Mouse (Mus musculus) embryo, embryonic 11.5 days (tissue): Measurements from ENCODE around the gene Crabp2.
A peak's percentile ranks its signal among the peaks of the same experiment; 100 is the strongest.

Experiments used
- DNase-seq: peaks from one replicate; pipeline ENCODE4 v3.0.0-alpha.2; 2012; ENCODE audit warnings: low read depth, low spot score

The Crabp2 gene

GRCm38 (mm10) chr3:87927452-87927851 lies 21.0 kb upstream of the Crabp2 start:
- no peak for DNase-seq

GRCm38 (mm10) chr3:87929341-87930077 lies 19.0 kb upstream of the Crabp2 start:
- DNase-seq, result no peak

GRCm38 (mm10) chr3:87930078-87930795 lies 18.2 kb upstream of the Crabp2 start, which contains the start of the genes Isg20l2 and Rrnad1:
Gene Isg20l2, plus strand, starts transcription at chr3:87930314.
Gene Rrnad1, minus strand, starts transcription at chr3:87930717.
- peak; percentile 94 for DNase-seq

- no peak for DNase-seq
Observed at GRCm38 (mm10) chr3:87934026-87934425, 14.4 kb upstream of the Crabp2 start.

- no peak for DNase-seq
Observed at GRCm38 (mm10) chr3:87934501-87934900, 14.0 kb upstream of the Crabp2 start.

GRCm38 (mm10) chr3:87935201-87935600 lies 13.3 kb upstream of the Crabp2 start:
- DNase-seq, result no peak

- DNase-seq, result peak; percentile 74
Observed at GRCm38 (mm10) chr3:87935776-87936175, 12.7 kb upstream of the Crabp2 start.

GRCm38 (mm10) chr3:87940611-87941010 lies 7.9 kb upstream of the Crabp2 start:
- DNase-seq, result no peak

- DNase-seq, result no peak
Observed at GRCm38 (mm10) chr3:87942471-87942870, 6.0 kb upstream of the Crabp2 start.

- DNase-seq, result no peak
Observed at GRCm38 (mm10) chr3:87943586-87943985, 4.9 kb upstream of the Crabp2 start.

- no peak for DNase-seq
Observed at GRCm38 (mm10) chr3:87944838-87945600, 3.4 kb upstream of the Crabp2 start.

GRCm38 (mm10) chr3:87945781-87946540 lies 2.5 kb upstream of the Crabp2 start:
- no peak for DNase-seq

GRCm38 (mm10) chr3:87946541-87946860 lies 2.0 kb upstream of the Crabp2 start:
- no peak for DNase-seq

- no peak for DNase-seq
Observed at GRCm38 (mm10) chr3:87947056-87947810, 1.2 kb upstream of the Crabp2 start.

GRCm38 (mm10) chr3:87947811-87948199 lies 661 bp upstream of the Crabp2 start:
- DNase-seq, result peak; percentile 70

- no peak for DNase-seq
Observed at GRCm38 (mm10) chr3:87949266-87949954, 944 bp downstream of the Crabp2 start.

GRCm38 (mm10) chr3:87949955-87950515 lies 1.6 kb downstream of the Crabp2 start:
- DNase-seq, result no peak

- no peak for DNase-seq
Observed at GRCm38 (mm10) chr3:87951946-87952345, 3.5 kb downstream of the Crabp2 start.

GRCm38 (mm10) chr3:87952440-87952839 lies 4.0 kb downstream of the Crabp2 start:
- DNase-seq, result no peak

- no peak for DNase-seq
Observed at GRCm38 (mm10) chr3:87958056-87958455, 9.6 kb downstream of the Crabp2 start.
